Mouse (Mus musculus): ENCODE data around the gene Itgax. TPM values are rescaled to one million over a fixed set of nuclear protein-coding genes. Genes with fewer than 3 reads are reported as not detected.

The Itgax gene
- polyA plus RNA-seq, 1 experiment from 2014 or later = not detected

DNA sequence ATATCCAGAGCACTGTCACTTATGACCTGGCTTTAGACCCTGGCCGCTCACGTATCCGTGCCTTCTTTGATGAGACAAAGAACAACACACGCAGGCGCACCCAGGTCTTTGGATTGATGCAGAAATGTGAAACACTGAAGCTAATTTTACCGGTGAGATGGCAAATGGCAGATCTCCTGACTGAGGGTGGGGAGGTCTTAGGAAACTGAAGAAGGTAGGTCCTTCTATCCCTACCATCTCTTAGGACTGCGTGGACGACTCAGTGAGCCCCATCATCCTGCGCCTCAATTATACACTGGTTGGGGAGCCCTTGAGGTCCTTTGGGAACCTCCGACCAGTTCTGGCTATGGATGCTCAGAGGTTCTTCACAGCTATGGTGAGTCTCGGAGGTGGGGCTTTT lies 17.2 kb upstream of the Itgax start:
- no peak for DNase-seq (ENCODE audit: low spot score)
- Histone ChIP-seq H3K4me3 (ENCODE audit: low read depth, low read length) (no peak overlapping the region), H3K9me3 (replicated peaks; ENCODE audit: control insufficient read depth, low read length) (no peaks in the 10 kb centered on the region), H3K4me1 (ENCODE audit: control insufficient read depth, insufficient read depth, low read length) (no peaks in the 10 kb centered on the region), H3K9ac (replicated peaks; ENCODE audit: low read length) (no peak overlapping the region), H3K27me3 (ENCODE audit: control insufficient read depth, insufficient read depth, low read length) (no peaks in the 10 kb centered on the region), H3K36me3 (replicated peaks; ENCODE audit: control insufficient read depth, insufficient read depth, low read depth, low read length) (no peaks in the 10 kb centered on the region), H3K27ac (replicated peaks; ENCODE audit: low read depth, low read length) (no peak overlapping the region), H3K4me2 (ENCODE audit: low read depth, low read length) (no peak overlapping the region)
- WGBS = 88% methylated on average over 11 of the region's 11 CpGs
- no peak for ATAC-seq (replicated peaks; ENCODE audit: insufficient number of reproducible peaks, low FRiP score, low TSS enrichment, low read depth)

DNA sequence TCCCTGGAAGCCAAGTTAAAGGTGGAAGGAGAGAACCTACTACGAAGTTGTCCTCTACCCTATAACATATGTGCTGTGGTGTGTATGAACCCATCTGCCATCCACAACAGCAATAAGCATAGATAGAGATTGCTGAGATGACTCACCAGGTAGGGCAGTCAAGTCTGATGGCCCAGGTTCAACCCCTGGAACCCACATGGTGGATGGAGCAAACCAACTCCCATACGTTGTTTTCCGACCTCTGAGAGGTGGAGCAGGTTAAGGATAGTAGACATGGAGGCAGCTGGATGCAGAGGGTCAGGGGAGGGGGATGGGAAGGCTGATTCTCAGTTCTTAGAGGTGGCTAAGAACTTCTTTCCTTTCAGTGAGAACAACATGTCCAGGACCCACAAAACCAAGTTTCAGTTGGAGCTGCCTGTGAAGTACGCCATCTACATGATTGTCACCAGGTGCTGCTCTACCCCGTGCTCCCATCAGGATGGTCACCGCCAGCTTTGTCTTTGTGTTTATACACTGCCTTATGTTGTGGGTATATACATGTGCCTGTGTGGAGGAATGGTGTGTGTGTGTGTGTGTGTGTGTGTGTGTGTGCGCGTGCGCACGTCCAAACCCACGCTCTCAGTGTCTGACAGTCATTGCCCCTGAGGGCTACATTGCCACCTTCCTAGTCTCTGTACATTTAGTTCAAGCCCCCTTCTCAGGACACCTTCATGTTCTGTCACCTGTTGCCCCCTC lies 14.8 kb upstream of the Itgax start:
- Histone ChIP-seq H3K27me3 (ENCODE audit: control insufficient read depth, insufficient read depth, low read length) (no peaks in the 10 kb centered on the region), H3K4me2 (ENCODE audit: low read depth, low read length) (no peak overlapping the region), H3K9ac (replicated peaks; ENCODE audit: low read length) (no peak overlapping the region), H3K9me3 (replicated peaks; ENCODE audit: control insufficient read depth, low read length) (no peaks in the 10 kb centered on the region), H3K4me3 (ENCODE audit: low read depth, low read length) (no peak overlapping the region), H3K36me3 (replicated peaks; ENCODE audit: control insufficient read depth, insufficient read depth, low read depth, low read length) (no peaks in the 10 kb centered on the region), H3K4me1 (ENCODE audit: control insufficient read depth, insufficient read depth, low read length) (no peaks in the 10 kb centered on the region), H3K27ac (replicated peaks; ENCODE audit: low read depth, low read length) (no peak overlapping the region)
- ATAC-seq (replicated peaks; ENCODE audit: insufficient number of reproducible peaks, low FRiP score, low TSS enrichment, low read depth) (no peak), DNase-seq (ENCODE audit: low spot score) (no peak)
- WGBS = 91% methylated on average over 11 of the region's 11 CpGs

DNA sequence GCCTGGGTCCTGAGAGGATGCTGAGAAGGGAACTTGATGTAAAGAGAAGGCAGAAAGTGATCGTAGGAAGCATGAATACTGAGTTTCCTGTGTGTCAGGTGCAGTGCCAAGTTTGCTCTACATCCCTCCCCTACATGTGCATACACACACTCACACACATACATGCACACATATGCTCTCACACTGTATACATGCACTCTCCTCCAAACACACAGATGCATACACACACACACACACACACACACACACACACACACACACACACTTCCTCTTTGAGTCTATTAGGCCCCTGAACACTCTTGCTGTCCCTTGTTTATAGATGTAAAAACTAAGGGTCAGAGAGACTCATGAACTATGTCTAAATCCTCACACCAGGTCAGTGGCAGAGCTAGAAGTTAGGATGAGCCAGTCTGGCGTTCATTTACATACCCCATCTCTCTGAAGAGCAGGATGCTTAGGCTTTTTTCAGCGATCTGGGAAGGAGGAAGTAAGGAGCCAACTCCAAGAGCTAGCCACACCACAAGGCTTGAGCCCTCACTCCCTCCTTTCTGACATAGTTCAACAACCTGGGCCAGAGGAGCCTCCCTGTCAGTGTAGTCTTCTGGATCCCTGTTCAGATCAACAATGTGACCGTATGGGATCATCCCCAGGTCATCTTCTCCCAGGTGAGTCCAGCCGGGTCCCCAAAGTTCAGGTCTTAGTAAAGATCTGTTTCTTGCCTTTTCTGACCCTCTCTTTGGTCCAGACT lies 14.0 kb upstream of the Itgax start:
- ATAC-seq (replicated peaks; ENCODE audit: insufficient number of reproducible peaks, low FRiP score, low TSS enrichment, low read depth) = no peak
- Histone ChIP-seq H3K9ac (replicated peaks; ENCODE audit: low read length) (no peak overlapping the region), H3K4me2 (ENCODE audit: low read depth, low read length) (no peak overlapping the region), H3K27me3 (ENCODE audit: control insufficient read depth, insufficient read depth, low read length) (no peaks in the 10 kb centered on the region), H3K27ac (replicated peaks; ENCODE audit: low read depth, low read length) (no peak overlapping the region), H3K9me3 (replicated peaks; ENCODE audit: control insufficient read depth, low read length) (no peaks in the 10 kb centered on the region), H3K4me1 (ENCODE audit: control insufficient read depth, insufficient read depth, low read length) (no peaks in the 10 kb centered on the region), H3K36me3 (replicated peaks; ENCODE audit: control insufficient read depth, insufficient read depth, low read depth, low read length) (no peaks in the 10 kb centered on the region), H3K4me3 (ENCODE audit: low read depth, low read length) (no peak overlapping the region)
- WGBS = 79% methylated on average over 5 of the region's 5 CpGs
- DNase-seq (ENCODE audit: low spot score) = no peak

DNA sequence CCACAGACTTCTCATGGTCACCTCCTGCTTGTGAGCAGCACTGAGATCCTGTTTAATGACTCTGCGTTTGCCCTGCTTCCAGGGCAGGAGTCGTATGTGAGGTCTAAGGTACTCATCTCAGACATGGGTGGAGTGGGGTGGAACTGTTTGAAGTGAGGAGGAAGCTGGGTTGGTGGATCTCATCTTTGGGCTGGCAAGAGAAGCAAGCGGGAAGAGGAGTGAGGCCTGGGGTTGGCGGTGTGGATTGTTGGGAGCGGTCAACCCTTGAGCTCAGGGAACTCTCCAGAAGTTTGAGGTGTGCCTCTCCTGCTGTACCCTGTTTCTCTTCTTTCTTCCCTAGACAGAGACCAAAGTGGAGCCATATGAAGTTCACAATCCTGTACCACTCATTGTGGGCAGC lies 13.0 kb upstream of the Itgax start:
- no peaks in the 10 kb centered on the region for H3K27me3 ChIP-seq (ENCODE audit: control insufficient read depth, insufficient read depth, low read length)
- no peaks in the 10 kb centered on the region for H3K36me3 ChIP-seq (replicated peaks; ENCODE audit: control insufficient read depth, insufficient read depth, low read depth, low read length)
- no peaks in the 10 kb centered on the region for H3K4me1 ChIP-seq (ENCODE audit: control insufficient read depth, insufficient read depth, low read length)
- no peak for DNase-seq (ENCODE audit: low spot score)
- no peak overlapping the region for H3K4me2 ChIP-seq (ENCODE audit: low read depth, low read length)
- no peaks in the 10 kb centered on the region for H3K9me3 ChIP-seq (replicated peaks; ENCODE audit: control insufficient read depth, low read length)
- no peak overlapping the region for H3K4me3 ChIP-seq (ENCODE audit: low read depth, low read length)
- 98% methylated on average over 5 of the region's 5 CpGs for WGBS
- H3K27ac ChIP-seq (replicated peaks; ENCODE audit: low read depth, low read length) = no peak overlapping the region
- H3K9ac ChIP-seq (replicated peaks; ENCODE audit: low read length) = no peak overlapping the region
- no peak for ATAC-seq (replicated peaks; ENCODE audit: insufficient number of reproducible peaks, low FRiP score, low TSS enrichment, low read depth)

DNA sequence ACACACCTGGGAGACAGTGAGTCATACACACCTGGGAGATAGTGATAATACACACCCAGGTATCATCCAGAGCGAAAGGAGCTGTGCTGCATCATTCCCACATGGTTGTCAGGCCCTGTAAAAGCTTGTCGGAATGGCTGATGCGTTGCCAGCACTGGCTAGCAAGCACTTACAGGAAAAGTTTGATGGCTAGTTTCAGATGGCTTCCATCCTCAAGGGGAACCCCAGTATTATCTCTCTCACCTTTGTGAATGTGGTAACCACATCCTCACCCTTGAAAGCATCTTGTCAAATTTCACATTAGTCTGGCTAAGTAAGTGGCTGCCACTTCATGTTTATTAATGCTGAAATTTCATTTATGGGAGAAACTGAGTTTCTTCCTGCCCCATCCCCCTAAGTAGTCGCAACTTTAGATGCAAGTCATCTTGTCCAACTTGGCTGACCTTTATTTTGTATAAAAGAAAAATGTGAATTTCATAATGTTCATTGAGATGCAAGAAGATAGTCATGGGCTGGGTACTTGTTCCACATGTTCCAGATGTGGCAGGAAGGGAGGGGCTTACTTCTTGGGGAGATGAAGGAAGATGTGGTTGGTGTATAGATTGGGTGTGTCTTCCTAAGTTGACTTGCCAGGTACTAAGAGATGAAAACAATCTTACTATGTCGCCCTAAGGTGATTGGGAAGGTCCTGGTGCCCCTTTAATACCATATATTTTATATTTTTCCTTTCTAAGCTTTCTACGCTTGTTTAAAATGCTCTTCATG lies 9.4 kb upstream of the Itgax start:
- no peaks in the 10 kb centered on the region for H3K27me3 ChIP-seq (ENCODE audit: control insufficient read depth, insufficient read depth, low read length)
- no peak overlapping the region for H3K4me3 ChIP-seq (ENCODE audit: low read depth, low read length)
- ATAC-seq (replicated peaks; ENCODE audit: insufficient number of reproducible peaks, low FRiP score, low TSS enrichment, low read depth) = no peak
- DNase-seq (ENCODE audit: low spot score) = no peak
- 83% methylated on average over 6 of the region's 6 CpGs for WGBS
- H3K9ac ChIP-seq (replicated peaks; ENCODE audit: low read length) = no peak overlapping the region
- H3K4me2 ChIP-seq (ENCODE audit: low read depth, low read length) = no peak overlapping the region
- no peaks in the 10 kb centered on the region for H3K36me3 ChIP-seq (replicated peaks; ENCODE audit: control insufficient read depth, insufficient read depth, low read depth, low read length)
- no peaks in the 10 kb centered on the region for H3K4me1 ChIP-seq (ENCODE audit: control insufficient read depth, insufficient read depth, low read length)
- no peaks in the 10 kb centered on the region for H3K9me3 ChIP-seq (replicated peaks; ENCODE audit: control insufficient read depth, low read length)
- no peak overlapping the region for H3K27ac ChIP-seq (replicated peaks; ENCODE audit: low read depth, low read length)

DNA sequence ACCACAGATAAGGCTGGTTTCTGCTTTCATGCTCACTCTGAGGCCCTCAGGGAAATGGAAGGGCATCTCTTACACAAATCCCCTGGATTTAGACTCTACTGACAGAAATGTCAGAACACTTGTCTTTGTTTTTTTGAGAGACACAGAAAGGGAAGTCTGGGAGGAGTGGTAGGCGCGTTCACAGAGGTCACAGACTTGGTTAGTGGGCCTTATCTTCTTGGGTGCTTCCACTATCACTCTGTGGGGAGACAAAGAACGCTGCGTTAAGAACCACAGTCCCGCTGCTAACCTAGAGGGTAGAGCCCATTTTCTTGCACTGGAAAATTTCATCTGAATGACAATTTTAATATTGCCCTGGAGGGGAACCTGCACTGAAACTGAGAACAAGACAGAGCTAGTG lies 2.8 kb downstream of the Itgax start:
- H3K4me3 ChIP-seq (ENCODE audit: low read depth, low read length) = no peak overlapping the region

DNA sequence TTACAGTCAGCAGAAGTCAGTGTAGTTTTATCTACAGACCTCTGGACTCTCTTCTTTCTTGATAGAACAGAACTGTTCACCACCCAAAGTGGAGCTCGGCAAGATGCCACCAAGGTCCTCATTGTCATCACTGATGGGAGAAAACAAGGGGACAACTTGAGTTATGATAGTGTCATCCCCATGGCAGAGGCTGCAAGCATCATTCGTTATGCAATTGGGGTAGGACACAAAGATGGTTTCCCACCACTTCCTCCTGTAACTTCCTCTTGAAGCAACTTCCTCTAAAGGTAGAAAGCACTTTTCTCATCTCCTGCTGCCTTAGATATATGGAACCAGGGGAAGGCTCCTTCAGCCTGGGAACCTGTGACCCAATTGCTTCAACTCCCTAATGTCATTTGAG lies 4.2 kb downstream of the Itgax start:
- DNase-seq (ENCODE audit: low spot score) (no peak), ATAC-seq (replicated peaks; ENCODE audit: insufficient number of reproducible peaks, low FRiP score, low TSS enrichment, low read depth) (no peak)
- Histone ChIP-seq H3K9me3 (replicated peaks; ENCODE audit: control insufficient read depth, low read length) (no peaks in the 10 kb centered on the region), H3K4me1 (ENCODE audit: control insufficient read depth, insufficient read depth, low read length) (no peaks in the 10 kb centered on the region), H3K9ac (replicated peaks; ENCODE audit: low read length) (no peak overlapping the region), H3K27ac (replicated peaks; ENCODE audit: low read depth, low read length) (no peak overlapping the region), H3K4me2 (ENCODE audit: low read depth, low read length) (no peak overlapping the region), H3K27me3 (ENCODE audit: control insufficient read depth, insufficient read depth, low read length) (no peaks in the 10 kb centered on the region), H3K36me3 (replicated peaks; ENCODE audit: control insufficient read depth, insufficient read depth, low read depth, low read length) (no peaks in the 10 kb centered on the region), H3K4me3 (ENCODE audit: low read depth, low read length) (no peak overlapping the region)
- WGBS = 89% methylated on average over 2 of the region's 2 CpGs

More for the DNA sequence above, 2.8 kb downstream of the Itgax start:
- no peak overlapping the region for H3K9ac ChIP-seq (replicated peaks; ENCODE audit: low read length)
- no peaks in the 10 kb centered on the region for H3K4me1 ChIP-seq (ENCODE audit: control insufficient read depth, insufficient read depth, low read length)
- no peak overlapping the region for H3K4me2 ChIP-seq (ENCODE audit: low read depth, low read length)
- DNase-seq (ENCODE audit: low spot score) = no peak
- no peak for ATAC-seq (replicated peaks; ENCODE audit: insufficient number of reproducible peaks, low FRiP score, low TSS enrichment, low read depth)
- no peaks in the 10 kb centered on the region for H3K36me3 ChIP-seq (replicated peaks; ENCODE audit: control insufficient read depth, insufficient read depth, low read depth, low read length)
- no peaks in the 10 kb centered on the region for H3K9me3 ChIP-seq (replicated peaks; ENCODE audit: control insufficient read depth, low read length)
- WGBS = 77% methylated on average over 5 of the region's 5 CpGs
- no peak overlapping the region for H3K27ac ChIP-seq (replicated peaks; ENCODE audit: low read depth, low read length)
- no peaks in the 10 kb centered on the region for H3K27me3 ChIP-seq (ENCODE audit: control insufficient read depth, insufficient read depth, low read length)

GRCm38 (mm10) chr7:128136927-128137326 lies 7.6 kb downstream of the Itgax start:
- H3K4me2 ChIP-seq (ENCODE audit: low read depth, low read length) = no peak overlapping the region
- no peak overlapping the region for H3K27ac ChIP-seq (replicated peaks; ENCODE audit: low read depth, low read length)
- H3K9me3 ChIP-seq (replicated peaks; ENCODE audit: control insufficient read depth, low read length) = no peaks in the 10 kb centered on the region
- H3K9ac ChIP-seq (replicated peaks; ENCODE audit: low read length) = no peak overlapping the region
- DNase-seq (ENCODE audit: low spot score) (no peak), ATAC-seq (replicated peaks; ENCODE audit: insufficient number of reproducible peaks, low FRiP score, low TSS enrichment, low read depth) (no peak)
- 53% methylated on average over 4 of the region's 4 CpGs for WGBS
- H3K4me1 ChIP-seq (ENCODE audit: control insufficient read depth, insufficient read depth, low read length) = no peaks in the 10 kb centered on the region
- no peaks in the 10 kb centered on the region for H3K36me3 ChIP-seq (replicated peaks; ENCODE audit: control insufficient read depth, insufficient read depth, low read depth, low read length)
- H3K4me3 ChIP-seq (ENCODE audit: low read depth, low read length) = no peak overlapping the region
- H3K27me3 ChIP-seq (ENCODE audit: control insufficient read depth, insufficient read depth, low read length) = no peaks in the 10 kb centered on the region
